Mouse (Mus musculus): Measurements from ENCODE around the gene Kcnn4. TPM values are rescaled to one million over a fixed set of nuclear protein-coding genes. Genes with fewer than 3 reads are reported as not detected.
A peak's percentile ranks its signal among the peaks of the same experiment; 100 is the strongest.

Gene Kcnn4
- polyA plus RNA-seq, 1 experiment from 2014 or later = 3.8 TPM

DNA sequence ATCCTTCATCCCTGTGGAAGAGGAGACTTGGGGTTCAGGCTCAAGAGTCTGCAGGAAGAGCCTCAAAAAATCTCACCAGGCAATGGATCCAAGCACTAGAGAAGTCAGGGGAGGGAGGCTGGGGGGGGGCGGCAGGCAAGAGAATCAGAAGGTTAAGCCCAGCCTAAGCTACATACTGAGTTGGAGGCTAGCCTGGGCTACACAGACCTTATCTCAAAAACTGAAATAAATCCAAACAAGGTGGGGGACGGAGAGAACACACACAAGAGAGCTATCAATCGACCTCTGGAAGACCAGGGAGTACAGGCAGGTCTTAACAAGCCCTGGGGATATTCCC lies 1.7 kb downstream of the Kcnn4 start:
- no peaks in the 10 kb centered on the region for H3K9me3 ChIP-seq (ENCODE audit: control insufficient read depth, low read length)
- H3K4me3 ChIP-seq (ENCODE audit: low read depth, low read length) = no peak overlapping the region
- no peak overlapping the region for H3K27ac ChIP-seq (ENCODE audit: low read depth, low read length)
- H3K4me2 ChIP-seq (ENCODE audit: low read depth) = no peak overlapping the region
- WGBS = 74% methylated on average over 3 of the region's 3 CpGs
- no peak overlapping the region for H3K9ac ChIP-seq (ENCODE audit: low read length)
- no peak for ATAC-seq (ENCODE audit: insufficient read depth, low FRiP score, low TSS enrichment)
- no peaks in the 10 kb centered on the region for H3K27me3 ChIP-seq (ENCODE audit: control insufficient read depth, insufficient read depth, low read length)
- H3K36me3 ChIP-seq (ENCODE audit: control insufficient read depth, insufficient read depth, low read length) = no peaks in the 10 kb centered on the region
- DNase-seq (ENCODE audit: low spot score) = no peak
- H3K4me1 ChIP-seq (ENCODE audit: control insufficient read depth, insufficient read depth, low read length) = 0 out of 2 replicates have a peak, but pooled peaks cover 2% of the 10 kb centered on the region

DNA sequence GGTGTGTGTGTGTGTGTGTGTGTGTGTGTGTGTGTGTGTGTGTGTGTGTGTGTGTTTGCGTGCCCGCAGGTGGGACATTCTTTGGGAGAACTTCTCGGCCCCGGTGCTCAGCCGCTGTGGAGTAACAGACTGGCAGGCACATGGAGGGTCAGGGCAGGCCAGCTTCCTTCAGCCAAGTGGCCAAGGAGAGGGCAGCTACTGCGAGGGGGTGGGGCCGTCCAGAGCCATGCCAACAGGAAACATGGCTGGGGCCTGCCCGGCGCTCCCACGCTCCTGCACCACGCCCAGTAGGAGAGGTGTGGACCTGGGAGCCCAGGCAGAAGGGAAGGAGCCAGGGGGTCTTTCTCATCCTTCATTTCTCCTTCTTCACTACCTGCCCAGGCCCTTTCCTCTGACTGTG lies 2.2 kb downstream of the Kcnn4 start:
- 0 out of 2 replicates have a peak, but pooled peaks cover 2% of the 10 kb centered on the region for H3K4me1 ChIP-seq (ENCODE audit: control insufficient read depth, insufficient read depth, low read length)
- no peaks in the 10 kb centered on the region for H3K27me3 ChIP-seq (ENCODE audit: control insufficient read depth, insufficient read depth, low read length)
- no peak overlapping the region for H3K4me2 ChIP-seq (ENCODE audit: low read depth)
- no peak for DNase-seq (ENCODE audit: low spot score)
- H3K9me3 ChIP-seq (ENCODE audit: control insufficient read depth, low read length) = no peaks in the 10 kb centered on the region
- H3K4me3 ChIP-seq (ENCODE audit: low read depth, low read length) = no peak overlapping the region
- no peak overlapping the region for H3K27ac ChIP-seq (ENCODE audit: low read depth, low read length)
- 84% methylated on average over 10 of the region's 11 CpGs for WGBS
- no peak for ATAC-seq (ENCODE audit: insufficient read depth, low FRiP score, low TSS enrichment)
- H3K9ac ChIP-seq (ENCODE audit: low read length) = no peak overlapping the region
- no peaks in the 10 kb centered on the region for H3K36me3 ChIP-seq (ENCODE audit: control insufficient read depth, insufficient read depth, low read length)

DNA sequence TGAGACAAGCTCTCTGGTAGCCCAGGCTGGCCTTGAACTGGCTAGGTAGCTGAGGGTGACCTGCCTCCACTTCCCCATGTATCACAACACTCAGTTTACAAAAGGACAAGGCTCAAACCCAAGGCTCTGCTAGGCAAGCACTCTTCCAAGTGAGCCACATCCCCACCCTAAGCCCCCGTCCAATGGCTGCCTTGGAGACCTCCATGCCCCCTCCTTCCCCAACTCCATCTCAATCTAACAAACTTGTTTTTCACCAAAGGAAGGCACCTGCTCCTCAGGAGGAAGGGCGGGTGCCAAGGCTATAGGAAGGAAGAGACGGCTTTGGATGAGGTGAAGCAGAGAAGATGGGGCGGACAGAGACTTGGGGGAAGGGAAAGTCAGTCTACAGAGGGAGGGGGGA lies 2.7 kb downstream of the Kcnn4 start:
- ATAC-seq (ENCODE audit: insufficient read depth, low FRiP score, low TSS enrichment) (no peak), DNase-seq (ENCODE audit: low spot score) (no peak)
- Histone ChIP-seq H3K4me1 (ENCODE audit: control insufficient read depth, insufficient read depth, low read length) (0 out of 2 replicates have a peak, but pooled peaks cover 2% of the 10 kb centered on the region), H3K27ac (ENCODE audit: low read depth, low read length) (no peak overlapping the region), H3K4me2 (ENCODE audit: low read depth) (no peak overlapping the region), H3K27me3 (ENCODE audit: control insufficient read depth, insufficient read depth, low read length) (no peaks in the 10 kb centered on the region), H3K36me3 (ENCODE audit: control insufficient read depth, insufficient read depth, low read length) (no peaks in the 10 kb centered on the region), H3K4me3 (ENCODE audit: low read depth, low read length) (no peak overlapping the region), H3K9me3 (ENCODE audit: control insufficient read depth, low read length) (no peaks in the 10 kb centered on the region), H3K9ac (ENCODE audit: low read length) (no peak overlapping the region)
- WGBS = 78% methylated on average over 3 of the region's 4 CpGs

DNA sequence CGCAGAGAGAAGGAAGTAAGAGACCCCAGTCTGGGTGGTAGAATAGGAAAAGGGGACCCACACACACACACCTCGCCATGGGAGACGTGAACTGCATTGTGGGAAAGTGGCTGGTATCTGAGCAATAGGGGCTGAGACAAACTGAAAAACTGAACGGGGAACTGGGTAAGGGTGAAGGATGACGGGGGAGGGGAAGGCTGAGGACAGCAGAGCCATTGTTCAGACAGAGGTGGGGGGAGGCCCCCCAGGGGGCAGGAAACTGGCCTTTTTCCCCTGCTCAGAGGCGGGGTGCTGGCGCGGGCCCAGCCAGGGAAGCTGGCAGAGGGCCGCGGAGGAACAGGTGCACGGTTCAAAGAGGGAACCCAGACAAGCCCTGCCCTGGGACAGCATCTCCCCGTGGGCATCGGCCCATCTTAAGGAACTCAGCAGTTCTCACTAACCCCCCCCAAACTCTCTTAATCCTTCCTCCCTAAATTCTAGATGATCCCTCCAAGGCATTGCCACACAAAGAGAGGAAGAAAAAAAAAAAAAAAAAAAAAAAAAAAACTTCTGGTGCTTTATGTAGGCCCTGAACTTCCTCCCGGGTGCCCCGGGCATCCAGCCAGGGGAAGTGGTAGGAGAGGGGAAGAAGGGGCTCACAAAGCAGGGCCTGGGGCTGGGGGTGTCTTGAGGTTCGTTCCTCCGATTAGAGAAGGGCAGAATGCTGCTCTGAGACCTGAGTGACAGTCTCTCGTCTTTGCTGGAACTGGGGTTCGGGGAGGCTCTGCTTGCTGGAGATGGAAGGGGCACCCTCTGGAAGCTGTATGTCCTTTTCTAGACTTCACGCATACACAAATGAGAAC lies 3.7 kb downstream of the Kcnn4 start:
- Histone ChIP-seq H3K4me2 (ENCODE audit: low read depth) (no peak overlapping the region), H3K4me3 (ENCODE audit: low read depth, low read length) (no peak overlapping the region), H3K4me1 (ENCODE audit: control insufficient read depth, insufficient read depth, low read length) (0 out of 2 replicates have a peak, but pooled peaks cover 2% of the 10 kb centered on the region), H3K36me3 (ENCODE audit: control insufficient read depth, insufficient read depth, low read length) (no peaks in the 10 kb centered on the region), H3K27me3 (ENCODE audit: control insufficient read depth, insufficient read depth, low read length) (no peaks in the 10 kb centered on the region), H3K9me3 (ENCODE audit: control insufficient read depth, low read length) (no peaks in the 10 kb centered on the region), H3K27ac (ENCODE audit: low read depth, low read length) (no peak overlapping the region), H3K9ac (ENCODE audit: low read length) (peak overlapping the region; percentile 28)
- 48% methylated on average over 19 of the region's 20 CpGs for WGBS
- DNase-seq (ENCODE audit: low spot score) (peak; percentile 48), ATAC-seq (ENCODE audit: insufficient read depth, low FRiP score, low TSS enrichment) (peak; percentile 48; the same call in 1 of the 2 replicates)

DNA sequence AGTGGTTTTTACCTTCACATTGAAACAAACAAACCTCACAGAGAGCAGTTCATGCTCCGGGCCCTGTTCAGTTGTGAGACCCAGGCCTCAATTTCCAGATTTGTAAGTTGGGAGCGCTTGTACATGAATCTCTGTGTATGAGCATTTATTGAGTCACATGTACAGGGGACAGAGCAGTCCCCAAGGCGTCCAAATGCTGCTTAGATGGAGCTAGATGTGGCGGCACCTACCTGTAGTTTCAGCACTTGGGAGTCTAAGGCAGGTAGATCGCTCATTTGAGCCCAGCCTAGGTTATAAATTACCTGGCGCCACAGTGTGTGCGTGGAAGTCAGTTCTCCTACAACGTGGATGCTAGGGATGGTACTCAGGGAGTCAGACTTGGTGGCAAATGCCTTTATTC lies 6.4 kb downstream of the Kcnn4 start:
- ATAC-seq (ENCODE audit: insufficient read depth, low FRiP score, low TSS enrichment) (no peak), DNase-seq (ENCODE audit: low spot score) (no peak)
- Histone ChIP-seq H3K4me3 (ENCODE audit: low read depth, low read length) (no peak overlapping the region), H3K9ac (ENCODE audit: low read length) (no peak overlapping the region), H3K4me1 (ENCODE audit: control insufficient read depth, insufficient read depth, low read length) (0 out of 2 replicates have a peak, but pooled peaks cover 2% of the 10 kb centered on the region), H3K36me3 (ENCODE audit: control insufficient read depth, insufficient read depth, low read length) (no peaks in the 10 kb centered on the region), H3K27me3 (ENCODE audit: control insufficient read depth, insufficient read depth, low read length) (no peaks in the 10 kb centered on the region), H3K9me3 (ENCODE audit: control insufficient read depth, low read length) (no peaks in the 10 kb centered on the region), H3K27ac (ENCODE audit: low read depth, low read length) (peak overlapping the region; percentile 20; the same call in 1 of the 2 replicates), H3K4me2 (ENCODE audit: low read depth) (no peak overlapping the region)
- WGBS = 90% methylated on average over 8 of the region's 8 CpGs

DNA sequence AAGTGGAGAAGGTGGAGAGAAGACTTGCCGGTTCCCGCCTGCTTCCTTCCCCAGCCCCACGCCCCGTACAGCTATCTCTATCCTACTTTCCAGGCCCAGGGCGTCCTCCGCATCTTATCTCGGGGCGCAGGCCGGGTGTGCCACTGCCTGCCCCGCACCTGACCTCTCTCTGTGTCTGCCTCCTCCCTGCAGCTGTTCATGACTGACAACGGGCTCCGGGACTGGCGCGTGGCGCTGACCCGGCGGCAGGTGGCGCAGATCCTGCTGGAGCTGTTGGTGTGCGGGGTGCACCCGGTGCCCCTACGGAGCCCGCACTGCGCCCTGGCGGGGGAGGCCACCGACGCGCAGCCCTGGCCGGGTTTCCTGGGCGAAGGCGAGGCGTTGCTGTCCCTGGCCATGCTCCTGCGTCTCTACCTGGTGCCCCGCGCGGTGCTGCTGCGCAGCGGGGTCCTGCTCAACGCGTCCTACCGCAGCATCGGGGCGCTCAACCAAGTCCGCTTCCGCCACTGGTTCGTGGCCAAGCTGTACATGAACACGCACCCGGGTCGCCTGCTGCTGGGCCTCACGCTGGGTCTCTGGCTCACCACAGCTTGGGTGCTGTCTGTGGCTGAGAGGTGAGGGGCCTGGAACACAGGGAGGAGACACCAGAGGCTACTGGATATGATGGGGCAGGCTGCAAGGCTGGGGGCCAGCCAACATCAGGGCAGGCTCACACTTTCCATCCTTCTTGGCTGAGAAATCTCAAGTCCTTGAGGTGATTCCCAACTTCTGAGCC lies 7.2 kb downstream of the Kcnn4 start:
- Histone ChIP-seq H3K27me3 (ENCODE audit: control insufficient read depth, insufficient read depth, low read length) (no peaks in the 10 kb centered on the region), H3K27ac (ENCODE audit: low read depth, low read length) (no peak overlapping the region), H3K9me3 (ENCODE audit: control insufficient read depth, low read length) (no peaks in the 10 kb centered on the region), H3K4me2 (ENCODE audit: low read depth) (peak overlapping the region; percentile 44), H3K4me3 (ENCODE audit: low read depth, low read length) (peak overlapping the region; percentile 18), H3K36me3 (ENCODE audit: control insufficient read depth, insufficient read depth, low read length) (no peaks in the 10 kb centered on the region), H3K4me1 (ENCODE audit: control insufficient read depth, insufficient read depth, low read length) (0 out of 2 replicates have a peak, but pooled peaks cover 2% of the 10 kb centered on the region), H3K9ac (ENCODE audit: low read length) (peak overlapping the region; percentile 31)
- ATAC-seq (ENCODE audit: insufficient read depth, low FRiP score, low TSS enrichment) (peak; percentile 52), DNase-seq (ENCODE audit: low spot score) (peak; percentile 74)
- 8% methylated on average over 42 of the region's 49 CpGs for WGBS

DNA sequence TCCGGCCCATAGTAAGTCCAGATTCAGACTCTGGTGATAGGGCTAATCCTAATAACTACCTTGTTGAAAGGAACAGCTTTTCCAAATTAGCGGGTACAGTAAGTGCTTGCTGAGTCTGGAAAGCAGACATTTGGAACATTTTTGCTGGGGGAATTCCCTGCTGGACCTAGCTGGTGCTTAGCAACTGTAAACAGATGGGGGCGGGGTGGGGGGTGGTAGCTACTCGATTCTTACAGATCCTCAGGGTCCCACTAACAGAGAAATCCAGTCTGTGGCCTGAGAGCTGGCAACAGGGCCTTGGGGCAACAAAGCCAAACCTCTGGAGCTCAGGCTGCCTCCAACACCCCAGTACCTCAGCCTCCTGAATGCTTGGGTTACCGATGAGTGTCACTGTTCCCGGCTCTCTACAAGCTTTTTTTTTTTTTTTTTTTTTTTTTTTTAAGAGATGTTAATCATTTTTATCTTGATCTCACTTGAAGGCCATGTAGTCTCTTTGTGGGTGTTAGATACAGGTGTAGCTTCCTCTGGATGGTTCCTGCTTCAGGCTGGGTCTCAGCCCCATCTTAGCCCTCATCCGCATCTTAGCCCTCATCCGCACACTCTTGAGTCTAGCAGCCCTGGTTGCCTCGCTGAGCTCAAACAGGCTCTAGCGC lies 8.1 kb downstream of the Kcnn4 start:
- no peaks in the 10 kb centered on the region for H3K36me3 ChIP-seq (ENCODE audit: control insufficient read depth, insufficient read depth, low read length)
- ATAC-seq (ENCODE audit: insufficient read depth, low FRiP score, low TSS enrichment) = no peak
- H3K9ac ChIP-seq (ENCODE audit: low read length) = no peak overlapping the region
- no peaks in the 10 kb centered on the region for H3K9me3 ChIP-seq (ENCODE audit: control insufficient read depth, low read length)
- no peak for DNase-seq (ENCODE audit: low spot score)
- no peak overlapping the region for H3K4me2 ChIP-seq (ENCODE audit: low read depth)
- H3K27ac ChIP-seq (ENCODE audit: low read depth, low read length) = no peak overlapping the region
- H3K4me3 ChIP-seq (ENCODE audit: low read depth, low read length) = no peak overlapping the region
- 0 out of 2 replicates have a peak, but pooled peaks cover 2% of the 10 kb centered on the region for H3K4me1 ChIP-seq (ENCODE audit: control insufficient read depth, insufficient read depth, low read length)
- 78% methylated on average over 10 of the region's 10 CpGs for WGBS
- no peaks in the 10 kb centered on the region for H3K27me3 ChIP-seq (ENCODE audit: control insufficient read depth, insufficient read depth, low read length)

DNA sequence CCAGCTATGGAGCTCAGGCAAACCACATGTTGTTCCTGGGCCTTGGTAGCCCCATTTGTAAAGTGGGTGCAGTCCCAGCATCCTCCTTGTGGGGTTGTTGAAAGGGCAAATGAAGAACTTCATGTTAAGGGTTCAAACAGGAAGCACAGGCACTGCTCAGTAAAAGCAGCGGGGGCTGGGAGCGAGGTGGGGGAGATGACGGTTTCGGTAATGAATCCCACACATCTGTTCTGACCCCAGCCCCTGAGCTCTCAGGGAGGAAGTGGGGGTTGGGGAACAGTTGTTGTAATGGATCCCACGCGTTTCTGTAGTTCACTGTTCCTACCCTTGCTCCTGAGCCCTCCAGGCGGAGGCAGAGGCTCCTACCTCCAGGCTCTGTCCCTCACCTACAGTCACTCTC lies 9.9 kb downstream of the Kcnn4 start:
- no peak for DNase-seq (ENCODE audit: low spot score)
- H3K4me2 ChIP-seq (ENCODE audit: low read depth) = no peak overlapping the region
- H3K36me3 ChIP-seq (ENCODE audit: control insufficient read depth, insufficient read depth, low read length) = no peaks in the 10 kb centered on the region
- WGBS = 38% methylated on average over 7 of the region's 7 CpGs
- no peaks in the 10 kb centered on the region for H3K4me1 ChIP-seq (ENCODE audit: control insufficient read depth, insufficient read depth, low read length)
- no peak for ATAC-seq (ENCODE audit: insufficient read depth, low FRiP score, low TSS enrichment)
- H3K9me3 ChIP-seq (ENCODE audit: control insufficient read depth, low read length) = no peaks in the 10 kb centered on the region
- H3K27ac ChIP-seq (ENCODE audit: low read depth, low read length) = no peak overlapping the region
- no peaks in the 10 kb centered on the region for H3K27me3 ChIP-seq (ENCODE audit: control insufficient read depth, insufficient read depth, low read length)
- no peak overlapping the region for H3K4me3 ChIP-seq (ENCODE audit: low read depth, low read length)
- no peak overlapping the region for H3K9ac ChIP-seq (ENCODE audit: low read length)

Data from neural tube, embryonic 11.5 days (tissue).